Mouse (Mus musculus) olfactory bulb, adult 2 months (tissue): ENCODE measurements around the gene Bicd2. TPM values are rescaled to one million over a fixed set of nuclear protein-coding genes. Genes with fewer than 3 reads are reported as not detected.

Experiments
- H3K27ac ChIP-seq: fragments of 200-500 bp; 2 replicates; pipeline ENCODE4 v1.5.1; 2012; ENCODE audit warnings: low read depth, low read length; ENCODE audit not compliant: insufficient read depth
- H3K4me1 ChIP-seq: fragments of 200-500 bp; 2 replicates; pipeline ENCODE4 v1.6.1; 2012; ENCODE audit warnings: low read length; ENCODE audit not compliant: control insufficient read depth, insufficient read depth
- H3K4me3 ChIP-seq: fragments of 200-500 bp; 2 replicates; pipeline ENCODE4 v1.5.1; 2012; ENCODE audit warnings: mild to moderate bottlenecking, low read depth, low read length, moderate library complexity; ENCODE audit not compliant: insufficient read depth
- CTCF ChIP-seq: fragments of 200-500 bp; IDR thresholded peaks from 2 replicates; pipeline ENCODE4 v1.5.1; 2012; ENCODE audit warnings: low read depth, mild to moderate bottlenecking, low read length, moderate library complexity; ENCODE audit not compliant: insufficient read depth
- POLR2A ChIP-seq: fragments of 200-500 bp; IDR thresholded peaks from 2 replicates; pipeline ENCODE4 v1.6.1; 2012; ENCODE audit warnings: mild to moderate bottlenecking, low read depth, low read length, moderate library complexity; ENCODE audit not compliant: insufficient read depth
- whole genome bisulfite sequencing: fragments of 180-500 bp; shearing (Covaris S2); methylation state at CpG from one replicate; pipeline ENCODE4 v1.1.7; 2018; 5-methylcytosine and 5-hydroxymethylcytosine counted together
- polyA plus RNA-seq: library from polyadenylated mRNA; stranded (reverse); fragments of >200 nt; gene quantifications from 2 replicates; pipeline ENCODE4 v1.2.4, GENCODE M21; 2012; ENCODE audit warnings: low replicate concordance; ENCODE audit not compliant: missing spikeins, insufficient read depth, insufficient read length

The Bicd2 gene
- polyA plus RNA-seq, 1 experiment: 48.0 TPM

DNA sequence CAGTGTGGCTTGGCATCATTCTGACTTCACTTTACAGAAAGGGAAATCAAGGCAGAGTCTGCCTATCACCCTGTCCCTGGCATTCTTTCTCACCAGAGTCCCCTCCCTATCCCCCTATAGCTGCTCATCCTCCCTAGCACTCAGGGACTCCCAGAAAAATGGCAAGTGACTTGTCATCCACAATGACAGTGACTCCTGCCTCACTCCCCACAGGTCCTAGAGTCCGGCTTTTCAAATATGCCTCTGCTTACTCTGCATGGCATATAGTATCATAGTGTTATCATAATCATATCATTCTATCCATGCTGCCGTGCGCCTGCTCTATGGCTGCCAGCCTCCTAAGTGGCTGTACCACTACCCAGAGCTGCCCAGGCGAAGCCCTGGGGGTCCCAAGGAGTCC lies 33.2 kb upstream of the Bicd2 start:
- Histone ChIP-seq H3K4me3 (no peak overlapping the region), H3K27ac (no peak overlapping the region), H3K4me1 (peaks cover 6% of the 10 kb centered on the region; the same call in 1 of the 2 replicates)
- TF ChIP-seq POLR2A: no peak
- no peak for TF ChIP-seq CTCF
- WGBS: 94% methylated on average over 4 of the region's 4 CpGs

DNA sequence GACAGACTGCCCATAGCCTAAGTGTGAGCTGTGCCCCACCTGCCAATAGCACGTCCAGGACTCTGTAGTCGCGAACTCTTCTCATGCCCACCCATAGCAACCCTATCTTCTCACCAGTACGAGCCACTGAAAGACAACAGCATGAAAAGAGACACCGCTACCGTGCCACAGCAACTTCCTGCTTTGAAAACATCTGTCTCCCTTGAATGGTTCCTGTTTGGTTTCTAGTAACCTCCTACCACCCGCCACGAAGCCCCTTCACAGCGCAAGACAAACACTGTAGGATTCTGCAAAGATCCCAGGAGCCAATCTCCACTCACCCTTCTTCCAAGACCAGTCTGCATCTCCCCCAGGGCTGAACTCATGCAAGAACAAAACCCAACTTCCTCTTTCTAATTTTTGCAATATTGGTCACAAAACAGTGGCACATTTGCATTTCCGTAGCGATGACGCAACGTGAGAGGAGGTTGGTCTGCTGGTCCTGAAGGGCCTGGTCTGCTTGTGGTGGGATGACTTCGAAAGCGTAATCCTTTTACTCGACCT lies 32.5 kb upstream of the Bicd2 start:
- Histone ChIP-seq H3K4me1 (peaks cover 6% of the 10 kb centered on the region; the same call in 1 of the 2 replicates), H3K27ac (no peak overlapping the region), H3K4me3 (peak overlapping the region; percentile 18; the same call in 1 of the 2 replicates)
- TF ChIP-seq POLR2A (no peak), CTCF (no peak)
- 87% methylated on average over 16 of the region's 16 CpGs for WGBS

DNA sequence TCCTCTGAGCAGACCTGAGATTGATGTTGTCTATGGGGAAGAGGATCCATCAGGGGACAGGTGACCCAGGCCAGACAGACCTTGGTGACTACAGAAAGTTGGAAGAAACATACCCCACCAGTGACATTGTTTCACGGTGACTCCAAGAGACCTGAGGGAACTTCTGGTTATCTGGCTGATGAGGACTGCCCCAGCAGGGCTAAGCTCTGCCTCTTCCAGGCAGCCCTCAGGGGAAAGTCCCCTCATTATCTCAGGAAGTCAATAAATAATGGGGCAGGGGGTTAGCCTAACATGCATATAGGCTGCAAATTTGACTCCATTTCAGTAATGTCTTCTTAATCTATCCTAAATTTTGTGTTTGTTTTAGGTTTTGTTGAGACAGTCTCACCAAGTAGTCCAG lies 31.9 kb upstream of the Bicd2 start:
- peaks cover 6% of the 10 kb centered on the region; the same call in 1 of the 2 replicates for H3K4me1 ChIP-seq
- H3K4me3 ChIP-seq: no peak overlapping the region
- H3K27ac ChIP-seq: no peak overlapping the region
- WGBS: 96% methylated on average over 1 of the region's 1 CpGs
- TF ChIP-seq POLR2A (no peak), CTCF (no peak)

DNA sequence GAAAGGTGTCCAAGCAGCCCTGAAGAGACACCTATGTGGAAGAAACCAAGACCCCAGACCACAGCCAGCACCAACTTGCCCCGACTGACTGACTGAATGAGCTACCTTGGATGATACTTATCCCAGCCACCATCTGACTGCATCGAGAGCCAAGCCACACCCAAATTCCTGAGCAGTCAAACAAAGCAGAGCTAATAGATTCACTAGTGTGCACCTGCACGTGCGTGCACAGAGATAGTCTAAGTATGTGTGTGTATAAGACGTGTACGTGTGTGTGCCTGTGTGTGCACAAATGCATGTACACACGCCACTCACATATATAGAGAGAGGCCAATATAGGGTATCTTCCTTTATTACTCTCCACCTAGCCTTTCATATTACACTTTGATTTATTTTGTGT lies 29.7 kb upstream of the Bicd2 start:
- no peak for TF ChIP-seq POLR2A
- TF ChIP-seq CTCF: no peak
- 86% methylated on average over 7 of the region's 7 CpGs for WGBS
- no peak overlapping the region for H3K27ac ChIP-seq

DNA sequence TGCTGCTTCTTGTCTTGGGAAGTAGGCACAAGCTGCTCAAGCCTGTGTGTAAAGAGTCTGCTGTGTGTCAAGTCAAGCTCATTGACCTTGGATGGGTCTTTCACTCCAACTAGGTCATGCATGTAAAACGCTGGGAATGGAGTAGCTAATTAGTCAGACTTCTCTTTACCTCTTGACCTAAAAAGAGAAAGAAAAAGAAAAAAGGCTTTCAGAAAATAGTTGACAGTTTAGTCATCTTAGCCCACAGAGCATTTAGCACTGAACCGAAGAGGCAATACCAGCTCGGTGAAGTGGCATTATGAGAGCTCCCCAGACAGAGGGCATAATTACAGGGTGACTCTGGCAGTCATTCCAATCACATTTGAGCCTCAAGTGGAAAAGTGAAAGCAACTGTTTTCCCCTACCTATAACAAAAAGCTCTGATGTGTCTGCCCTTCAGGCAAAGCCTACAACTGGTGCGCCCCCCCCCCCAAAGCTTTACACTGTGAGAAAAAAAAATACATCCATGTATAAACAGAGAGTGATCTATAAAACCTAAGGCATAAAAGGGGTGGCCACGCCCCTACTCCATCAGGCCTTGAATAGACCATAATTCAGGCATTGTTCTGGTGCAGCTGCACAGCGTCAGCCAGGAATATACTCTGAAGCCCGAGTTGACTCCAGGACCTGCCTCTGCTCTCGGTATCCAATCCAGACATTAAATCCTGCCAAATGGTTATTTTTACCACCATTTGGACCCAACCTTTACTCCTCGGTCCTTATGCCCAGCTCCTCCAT lies 24.8 kb upstream of the Bicd2 start:
- Histone ChIP-seq H3K27ac (peak overlapping the region; percentile 68), H3K4me1 (peaks cover 21% of the 10 kb centered on the region), H3K4me3 (no peak overlapping the region)
- no peak for TF ChIP-seq POLR2A
- TF ChIP-seq CTCF: no peak
- WGBS: 16% methylated on average over 9 of the region's 9 CpGs

More for the DNA sequence above, 29.7 kb upstream of the Bicd2 start:
- Histone ChIP-seq H3K4me1 (peaks cover 10% of the 10 kb centered on the region), H3K4me3 (no peak overlapping the region)

DNA sequence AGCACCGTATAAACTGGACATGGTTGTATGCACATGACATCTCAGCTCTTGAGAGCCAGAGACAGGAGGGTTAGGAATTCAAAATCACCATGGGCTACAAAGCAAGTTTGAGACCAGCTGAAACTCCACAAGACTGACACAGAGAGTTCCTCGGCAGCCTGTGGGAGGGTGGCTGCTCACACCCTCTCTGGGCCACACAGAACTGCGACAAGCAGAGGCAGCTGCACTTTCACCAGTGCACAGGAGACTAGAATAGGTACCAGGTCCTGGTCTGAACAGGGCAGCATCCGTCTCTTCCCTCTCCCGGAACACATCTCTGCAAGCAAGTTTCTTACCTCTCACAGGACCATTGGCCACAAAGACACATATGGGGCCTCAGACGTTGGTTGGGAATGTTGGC lies 23.9 kb upstream of the Bicd2 start:
- TF ChIP-seq CTCF: no peak
- no peak for TF ChIP-seq POLR2A
- peak overlapping the region; percentile 8 for H3K4me3 ChIP-seq
- 54% methylated on average over 6 of the region's 6 CpGs for WGBS
- H3K27ac ChIP-seq: peak overlapping the region; percentile 68
- peaks cover 27% of the 10 kb centered on the region for H3K4me1 ChIP-seq

DNA sequence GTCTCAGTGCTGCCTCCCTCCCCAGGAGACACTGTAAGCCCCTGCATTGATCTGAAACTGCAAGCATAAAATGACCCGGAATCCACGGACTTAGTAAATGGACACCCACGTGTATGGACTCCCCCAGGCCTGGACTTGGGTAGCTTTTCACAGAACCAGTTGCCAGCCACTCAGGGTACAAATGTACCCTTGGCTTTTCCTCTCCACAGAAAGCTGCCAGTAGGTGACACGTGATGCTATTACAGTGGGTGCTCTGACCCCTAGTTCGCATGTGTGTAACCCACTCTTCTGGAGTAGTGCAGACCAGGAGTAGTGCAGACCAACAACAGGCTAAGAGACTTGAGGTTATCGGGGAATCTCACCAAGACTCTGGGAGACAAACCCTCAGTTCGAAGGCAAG lies 23.5 kb upstream of the Bicd2 start:
- Histone ChIP-seq H3K27ac (peak overlapping the region; percentile 68), H3K4me3 (peak overlapping the region; percentile 10), H3K4me1 (peaks cover 27% of the 10 kb centered on the region)
- WGBS: 68% methylated on average over 7 of the region's 7 CpGs
- no peak for TF ChIP-seq CTCF
- no peak for TF ChIP-seq POLR2A

DNA sequence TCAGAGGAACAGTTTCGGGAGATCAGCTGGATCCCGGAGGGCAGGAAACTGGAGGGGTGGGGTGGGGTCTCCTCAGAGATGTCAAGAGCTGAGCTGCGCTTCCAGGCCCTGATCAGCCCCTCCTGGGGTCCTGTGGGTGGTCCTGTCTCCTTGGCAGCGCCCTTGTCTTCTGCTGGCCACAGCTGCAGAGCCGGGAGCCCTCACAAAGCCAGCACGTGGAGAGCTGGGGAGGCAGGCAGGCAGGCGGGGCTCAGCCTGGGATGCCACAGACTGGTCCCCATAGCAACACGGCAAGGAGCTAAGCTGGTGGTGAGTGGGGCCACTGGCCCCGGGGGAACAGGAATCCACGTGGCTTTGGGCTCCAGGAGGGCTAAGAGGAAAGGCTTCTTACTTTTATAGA lies 21.3 kb upstream of the Bicd2 start, which contains the start of gene Fgd3:
Gene Fgd3, minus strand, starts transcription at position 272 of the 400 bp plus-strand sequence.
- H3K4me3 ChIP-seq: peak within 1 kb of the TSS; percentile 51

DNA sequence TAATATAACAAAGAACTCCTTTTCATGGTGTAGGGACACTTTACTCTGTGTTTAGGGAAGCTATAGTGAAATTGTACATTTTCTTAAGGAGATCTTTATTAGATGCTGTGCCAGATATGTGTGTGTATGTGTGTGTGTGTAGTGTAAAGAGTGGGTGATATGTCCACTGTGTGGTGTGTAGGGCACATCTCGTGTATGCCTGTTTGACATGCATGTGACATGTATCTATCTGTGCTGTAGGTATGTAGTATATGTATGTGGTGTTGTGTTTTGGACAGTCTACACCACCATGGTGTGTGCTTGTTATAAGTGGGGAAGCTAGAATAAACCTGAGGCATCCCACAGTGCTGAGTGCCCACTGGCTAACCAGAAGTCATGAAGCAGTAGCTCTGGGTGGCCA lies 20.9 kb upstream of the Bicd2 start:
- TF ChIP-seq CTCF (no peak), POLR2A (no peak)
- peak overlapping the region; percentile 40; the same call in 1 of the 2 replicates for H3K27ac ChIP-seq
- WGBS: 53% methylated on average over 1 of the region's 1 CpGs
- H3K4me3 ChIP-seq: no peak overlapping the region
- peaks cover 30% of the 10 kb centered on the region for H3K4me1 ChIP-seq

More for the DNA sequence above, 21.3 kb upstream of the Bicd2 start, which contains the start of gene Fgd3:
- TF ChIP-seq CTCF (no peak), POLR2A (no peak)
- WGBS: under 1% methylated on average over 10 of the region's 10 CpGs
- Histone ChIP-seq H3K4me1 (peaks cover 31% of the 10 kb centered on the region), H3K27ac (peak within 1 kb of the TSS; percentile 40)
